Mouse (Mus musculus) testis, adult 2 months (tissue): Measurements from ENCODE around the gene Cln6. TPM values are rescaled to one million over a fixed set of nuclear protein-coding genes. Genes with fewer than 3 reads are reported as not detected.
A peak's percentile ranks its signal among the peaks of the same experiment; 100 is the strongest.

ENCODE experiments used
- H3K27ac ChIP-seq: fragments of 200-500 bp; 2 replicates; pipeline ENCODE4 v1.5.1; 2012; ENCODE audit warnings: low read depth, low read length; ENCODE audit not compliant: control insufficient read depth, insufficient read depth
- H3K27me3 ChIP-seq: fragments of 200-500 bp; 2 replicates; pipeline ENCODE4 v1.6.1; 2012; ENCODE audit warnings: mild to moderate bottlenecking, low read length, moderate library complexity; ENCODE audit not compliant: control insufficient read depth, insufficient read depth
- H3K36me3 ChIP-seq: fragments of 200-500 bp; 2 replicates; pipeline ENCODE4 v1.6.1; 2012; ENCODE audit warnings: mild to moderate bottlenecking, low read length; ENCODE audit not compliant: control insufficient read depth, insufficient read depth
- H3K4me1 ChIP-seq: fragments of 200-500 bp; 2 replicates; pipeline ENCODE4 v1.6.1; 2012; ENCODE audit warnings: low read length; ENCODE audit not compliant: control insufficient read depth, insufficient read depth
- H3K4me3 ChIP-seq: fragments of 200-500 bp; 2 replicates; pipeline ENCODE4 v1.5.1; 2012; ENCODE audit warnings: low read depth, mild to moderate bottlenecking, low read length, moderate library complexity, mixed read lengths; ENCODE audit not compliant: control insufficient read depth
- CTCF ChIP-seq: fragments of 200-500 bp; IDR thresholded peaks from 2 replicates; pipeline ENCODE4 v1.5.1; 2012; ENCODE audit warnings: low read depth, mild to moderate bottlenecking, inconsistent platforms, low read length, moderate library complexity; ENCODE audit not compliant: control insufficient read depth, insufficient read depth, insufficient replicate concordance
- POLR2A ChIP-seq: fragments of 200-500 bp; IDR thresholded peaks from 2 replicates; pipeline ENCODE4 v1.6.1; 2012; ENCODE audit warnings: low read depth, mild to moderate bottlenecking, inconsistent platforms, low read length, moderate library complexity; ENCODE audit not compliant: control insufficient read depth
- polyA plus RNA-seq: library from polyadenylated mRNA; depleted of rRNA; stranded (reverse); fragments of >200 nt; gene quantifications from 2 replicates; pipeline ENCODE4 v1.2.3, GENCODE M21; 2012

The Cln6 gene
- polyA plus RNA-seq, 1 experiment, result 109 TPM

GRCm38 (mm10) chr9:62834906-62835305 is 3.7 kb upstream of the Cln6 start:
- Histone ChIP-seq H3K27ac (no peak overlapping the region), H3K4me1 (peaks cover 14% of the 10 kb centered on the region), H3K27me3 (no peaks in the 10 kb centered on the region), H3K4me3 (no peak overlapping the region), H3K36me3 (no peaks in the 10 kb centered on the region)
- TF ChIP-seq POLR2A (no peak), CTCF (no peak)

DNA sequence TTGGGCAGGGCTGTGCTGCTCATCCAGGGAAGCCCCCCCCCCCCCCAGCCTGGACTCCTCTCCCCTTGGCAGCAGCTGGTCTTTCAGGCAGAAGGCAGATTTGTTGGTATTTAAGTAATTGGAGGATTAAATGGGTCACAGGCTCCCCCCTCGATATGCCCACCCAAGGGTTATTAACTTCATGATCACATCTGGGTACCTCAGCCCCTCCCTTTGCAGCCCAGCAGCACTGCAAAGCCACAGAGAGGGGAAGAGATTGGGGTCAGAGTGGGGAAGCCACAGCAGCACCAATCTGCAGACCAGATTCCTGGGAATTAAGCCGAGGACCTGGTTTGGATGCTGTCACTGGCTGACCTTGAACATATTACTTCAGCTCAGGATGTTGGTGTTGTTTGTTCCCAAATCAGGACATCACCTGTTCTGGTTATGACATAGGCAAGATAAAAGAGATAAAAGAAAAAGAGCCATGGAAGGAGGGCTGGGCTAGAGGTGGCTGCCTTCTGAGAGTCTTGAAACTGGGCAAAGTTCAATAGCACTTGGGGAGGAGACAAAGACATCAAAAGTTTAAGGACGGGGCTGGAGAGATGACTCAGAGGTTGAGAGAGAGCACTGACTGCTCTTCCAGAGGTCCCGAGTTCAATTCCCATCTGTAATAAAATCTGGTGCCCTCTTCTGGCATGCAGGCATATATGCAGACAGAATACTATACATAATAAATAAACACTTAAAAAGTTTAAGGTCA is 2.7 kb upstream of the Cln6 start:
- no peaks in the 10 kb centered on the region for H3K27me3 ChIP-seq
- H3K36me3 ChIP-seq, result no peaks in the 10 kb centered on the region; the same call in 1 of the 2 replicates
- peaks cover 14% of the 10 kb centered on the region for H3K4me1 ChIP-seq
- H3K4me3 ChIP-seq, result no peak overlapping the region
- H3K27ac ChIP-seq, result no peak overlapping the region
- TF ChIP-seq POLR2A, result no peak
- no peak for TF ChIP-seq CTCF

- H3K27ac ChIP-seq, result no peak overlapping the region
- H3K4me3 ChIP-seq, result no peak overlapping the region
Observed at GRCm38 (mm10) chr9:62837611-62838010, 974 bp upstream of the Cln6 start.

GRCm38 (mm10) chr9:62838146-62838505 is 459 bp upstream of the Cln6 start:
- Histone ChIP-seq H3K36me3 (no peaks in the 10 kb centered on the region; the same call in 1 of the 2 replicates), H3K4me3 (peak overlapping the region; percentile 92), H3K4me1 (peaks cover 14% of the 10 kb centered on the region), H3K27ac (0 out of 2 replicates have a peak overlapping the region, but pooled peaks have one; percentile 12), H3K27me3 (no peaks in the 10 kb centered on the region)
- TF ChIP-seq POLR2A, result no peak
- no peak for TF ChIP-seq CTCF

More at GRCm38 (mm10) chr9:62837611-62838010, 974 bp upstream of the Cln6 start:
- Histone ChIP-seq H3K36me3 (no peaks in the 10 kb centered on the region; the same call in 1 of the 2 replicates), H3K27me3 (no peaks in the 10 kb centered on the region), H3K4me1 (peaks cover 14% of the 10 kb centered on the region)
- TF ChIP-seq CTCF, result no peak
- no peak for TF ChIP-seq POLR2A

- H3K4me3 ChIP-seq, result peak overlapping the region; percentile 92
- H3K4me1 ChIP-seq, result peaks cover 14% of the 10 kb centered on the region
- no peaks in the 10 kb centered on the region for H3K27me3 ChIP-seq
- TF ChIP-seq POLR2A (no peak), CTCF (no peak)
- no peaks in the 10 kb centered on the region; the same call in 1 of the 2 replicates for H3K36me3 ChIP-seq
- H3K27ac ChIP-seq, result peak overlapping the region; percentile 55
Observed at GRCm38 (mm10) chr9:62839172-62839770, 686 bp downstream of the Cln6 start.

DNA sequence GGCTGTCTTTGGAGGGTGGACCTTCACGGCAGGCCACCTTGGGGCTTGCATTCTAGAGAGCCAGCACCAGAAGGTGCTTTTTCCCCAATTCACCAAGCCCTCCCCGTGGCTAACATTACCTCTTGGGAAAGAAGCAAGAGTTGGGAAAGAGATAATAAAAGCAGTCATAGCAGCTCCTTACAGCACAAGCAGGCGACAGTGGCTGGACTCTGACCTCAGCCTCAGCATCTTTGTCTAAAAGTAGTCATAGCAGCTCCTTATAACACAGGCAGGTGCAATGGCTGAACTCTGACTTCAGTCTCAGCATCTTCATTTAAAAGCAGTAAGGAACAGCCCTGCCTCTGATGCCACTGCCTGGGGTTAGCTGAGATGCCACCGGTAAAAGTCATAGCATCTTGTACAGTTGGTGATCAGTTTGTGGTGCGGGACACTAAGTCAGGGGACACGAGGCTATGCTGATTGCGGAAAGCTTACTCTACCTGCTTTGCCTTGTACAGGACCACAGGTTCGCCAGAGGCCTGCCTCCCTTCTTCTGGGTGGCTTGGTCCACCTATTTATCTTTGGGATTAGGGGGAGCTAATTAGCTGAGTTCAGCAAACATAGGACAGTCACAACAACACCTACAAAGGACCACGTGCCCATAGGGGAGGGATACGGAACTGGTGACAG is 4.9 kb downstream of the Cln6 start:
- Histone ChIP-seq H3K4me1 (peaks cover 7% of the 10 kb centered on the region), H3K4me3 (no peak overlapping the region), H3K27ac (no peak overlapping the region), H3K36me3 (no peaks in the 10 kb centered on the region; the same call in 1 of the 2 replicates), H3K27me3 (no peaks in the 10 kb centered on the region)
- TF ChIP-seq CTCF (no peak), POLR2A (no peak)

DNA sequence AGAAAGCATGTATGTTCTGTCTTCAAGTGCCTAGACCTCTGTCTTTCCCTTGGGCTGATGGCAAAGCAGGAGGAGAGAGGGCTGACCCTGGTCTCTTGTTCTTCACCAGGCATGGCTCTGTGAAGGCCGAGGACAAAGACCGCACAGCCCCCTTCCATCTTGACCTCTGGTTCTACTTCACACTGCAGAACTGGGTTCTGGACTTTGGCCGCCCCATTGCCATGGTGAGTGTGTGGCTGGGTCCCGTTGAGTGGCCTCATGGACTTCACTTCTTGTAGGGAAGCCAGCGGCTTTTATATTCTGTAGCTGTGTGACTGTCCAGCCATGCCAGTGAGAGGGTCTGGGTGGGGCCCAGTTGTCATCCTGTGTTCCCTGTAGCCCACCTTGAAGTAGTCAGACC is 5.9 kb downstream of the Cln6 start:
- no peaks in the 10 kb centered on the region; the same call in 1 of the 2 replicates for H3K36me3 ChIP-seq
- peaks cover 1% of the 10 kb centered on the region; the same call in 1 of the 2 replicates for H3K4me1 ChIP-seq
- TF ChIP-seq CTCF, result no peak
- no peak for TF ChIP-seq POLR2A
- no peaks in the 10 kb centered on the region for H3K27me3 ChIP-seq
- no peak overlapping the region for H3K27ac ChIP-seq
- no peak overlapping the region for H3K4me3 ChIP-seq
